Mouse (Mus musculus) left cerebral cortex, postnatal 25 days (tissue): Measurements from ENCODE around the gene Zfp207. TPM values are rescaled to one million over a fixed set of nuclear protein-coding genes. Genes with fewer than 3 reads are reported as not detected.

Experiments
- total RNA-seq, 2 experiments: library from RNA; stranded (reverse); gene quantifications; 2 replicates each; pipeline ENCODE4 v1.2.3; 2021

Gene Zfp207
- total RNA-seq, 2 experiments from 2014 or later, result 132 to 142 TPM

Other genes starting within 250 kb of the Zfp207 start
- gene Tefm, start 241.1 kb upstream of the Zfp207 start, total RNA-seq, result 10 to 100 TPM in 1 of 2 experiments, 1 to 10 TPM in 1; 9.4 to 10.0 TPM
- gene Adap2, start 229.2 kb upstream of the Zfp207 start, total RNA-seq, result 1 to 10 TPM; 6.9 to 7.8 TPM
- 1 to 10 TPM; 3.4 to 4.1 TPM for gene Rnf135, start 199.4 kb upstream of the Zfp207 start, total RNA-seq
- gene Rhot1, start 174.3 kb upstream of the Zfp207 start, total RNA-seq, result 10 to 100 TPM; 72.9 to 76.9 TPM
- 10 to 100 TPM; 28.5 to 29.7 TPM for gene Rhbdl3, start 82.4 kb upstream of the Zfp207 start, total RNA-seq
- 10 to 100 TPM; 46.8 to 50.1 TPM for gene 5730455P16Rik, start 5.2 kb upstream of the Zfp207 start, total RNA-seq
- 100 to 1,000 TPM in 1 of 2 experiments, 10 to 100 TPM in 1; 93.5 to 110 TPM for gene Psmd11, start 45.3 kb downstream of the Zfp207 start, total RNA-seq
- gene Cdk5r1, start 93.7 kb downstream of the Zfp207 start, total RNA-seq, result 100 to 1,000 TPM; 339 to 344 TPM